ENCODE assay signal across 24 mouse cellular contexts in genomic region chr10:65182597-65182996, GRCm38 (mm10).
DNase-seq lines count a peak whose midpoint lies in the region; ATAC-seq and TF ChIP-seq lines count a peak whose summit lies in the region.
"Had no signal": no experiment of that assay in that cellular context is flagged by ENCODE, and none has a peak within 500 bp of the region (broad histone marks: within the 10 kb centered on the region; RNA-seq: fewer than 3 reads in every experiment).

No protein-coding gene starts in this region.

- H3K4me2 ChIP-seq in forebrain, embryonic 14.5 days (ENCODE audit: low read length) = no peak overlapping the region
- no peak overlapping the region for H3K4me2 ChIP-seq in forebrain, embryonic 12.5 days
- H3K4me2 ChIP-seq: embryonic facial prominence, embryonic 13.5 days; heart, embryonic 12.5 days; heart, embryonic 15.5 days; hindbrain, embryonic 13.5 days; intestine, embryonic 15.5 days had no signal

- H3K9ac ChIP-seq in forebrain, embryonic 14.5 days (ENCODE audit: low read length) = no peak overlapping the region
- H3K9ac ChIP-seq in forebrain, embryonic 12.5 days = no peak overlapping the region
- H3K9ac ChIP-seq: embryonic facial prominence, embryonic 13.5 days; heart, embryonic 12.5 days; heart, embryonic 15.5 days; hindbrain, embryonic 13.5 days; intestine, embryonic 15.5 days had no signal

- TF ChIP-seq POLR2A in brain, embryonic 14.5 days (IDR thresholded peaks at IDR 0.05; ENCODE audit: borderline replicate concordance, extremely low read depth, insufficient read depth, insufficient read length, poor library complexity, severe bottlenecking) = no peak

- H3K27ac ChIP-seq in forebrain, embryonic 14.5 days (ENCODE audit: low read depth, low read length) = no peak overlapping the region
- H3K27ac ChIP-seq in forebrain, embryonic 12.5 days = no peak overlapping the region
- H3K27ac ChIP-seq: embryonic facial prominence, embryonic 13.5 days; heart, embryonic 15.5 days; hindbrain, embryonic 10.5 days; hindbrain, embryonic 13.5 days; intestine, embryonic 15.5 days had no signal

- 80% methylated on average over 1 of the region's 1 CpGs for WGBS in forebrain, embryonic 14.5 days
- 64% methylated on average over 1 of the region's 1 CpGs for WGBS in forebrain, embryonic 12.5 days

- H3K4me1 ChIP-seq in forebrain, embryonic 14.5 days (ENCODE audit: control insufficient read depth, insufficient read depth, low read length) = no peaks in the 10 kb centered on the region
- no peaks in the 10 kb centered on the region for H3K4me1 ChIP-seq in forebrain, embryonic 12.5 days
- H3K4me1 ChIP-seq: embryonic facial prominence, embryonic 13.5 days; heart, embryonic 12.5 days; heart, embryonic 15.5 days; hindbrain, embryonic 10.5 days; hindbrain, embryonic 13.5 days; intestine, embryonic 15.5 days had no signal

- DNase-seq in forebrain, embryonic 14.5 days (ENCODE audit: low spot score) = peak; percentile 29
- peak; percentile 5 for DNase-seq in brain, adult 2 months (ENCODE audit: low read depth, low spot score)
- peak; percentile 35 for DNase-seq in brain, embryonic 14.5 days (ENCODE audit: low read depth)
- DNase-seq in spleen, postnatal 4 days (ENCODE audit: low spot score in 2 of 2) = no peak
- DNase-seq in embryo, embryonic 10.5 days (ENCODE audit: low spot score) = no peak
- DNase-seq: adrenal gland, adult 2 months; adrenal gland, postnatal 14 days; cerebellum, adult 18-20 months; cerebellum, adult 9-10 months; cerebellum, postnatal 14 days; gastrocnemius, postnatal 36 days; heart, postnatal 10 days; heart, postnatal 36 days; kidney, adult 11 months; kidney, adult 8-10 months had no signal

- no peak overlapping the region for H3K4me3 ChIP-seq in forebrain, embryonic 14.5 days (ENCODE audit: low read depth, low read length)
- no peak overlapping the region for H3K4me3 ChIP-seq in forebrain, embryonic 12.5 days (replicated peaks)
- H3K4me3 ChIP-seq: embryonic facial prominence, embryonic 13.5 days; heart, embryonic 12.5 days; heart, embryonic 15.5 days; hindbrain, embryonic 10.5 days; hindbrain, embryonic 13.5 days; intestine, embryonic 15.5 days had no signal

- ATAC-seq in forebrain, embryonic 14.5 days = no peak
- ATAC-seq in forebrain, embryonic 12.5 days (ENCODE audit: low FRiP score) = no peak
- ATAC-seq: CD4-positive, CD25-positive, alpha-beta regulatory T cell, adult 4 months; hindbrain, embryonic 16.5 days; intestine, embryonic 15.5 days had no signal

- no peaks in the 10 kb centered on the region for H3K9me3 ChIP-seq in forebrain, embryonic 14.5 days (replicated peaks; ENCODE audit: control insufficient read depth, low read length)
- H3K9me3 ChIP-seq in forebrain, embryonic 12.5 days = no peaks in the 10 kb centered on the region
- H3K9me3 ChIP-seq: embryonic facial prominence, embryonic 13.5 days; heart, embryonic 12.5 days; heart, embryonic 15.5 days; hindbrain, embryonic 10.5 days; hindbrain, embryonic 13.5 days; intestine, embryonic 15.5 days had no signal

- H3K27me3 ChIP-seq in forebrain, embryonic 14.5 days (replicated peaks; ENCODE audit: control insufficient read depth, insufficient read depth, low read length) = no peaks in the 10 kb centered on the region
- no peaks in the 10 kb centered on the region for H3K27me3 ChIP-seq in forebrain, embryonic 12.5 days
- H3K27me3 ChIP-seq: embryonic facial prominence, embryonic 13.5 days; heart, embryonic 12.5 days; heart, embryonic 15.5 days; hindbrain, embryonic 13.5 days; intestine, embryonic 15.5 days had no signal

- H3K36me3 ChIP-seq in forebrain, embryonic 14.5 days (ENCODE audit: control insufficient read depth, insufficient read depth, low read length) = no peaks in the 10 kb centered on the region
- H3K36me3 ChIP-seq in forebrain, embryonic 12.5 days (replicated peaks) = no peaks in the 10 kb centered on the region
- H3K36me3 ChIP-seq: embryonic facial prominence, embryonic 13.5 days; heart, embryonic 12.5 days; heart, embryonic 15.5 days; hindbrain, embryonic 10.5 days; hindbrain, embryonic 13.5 days; intestine, embryonic 15.5 days had no signal

- TF ChIP-seq CTCF in brain, embryonic 14.5 days (IDR thresholded peaks at IDR 0.05; ENCODE audit: borderline replicate concordance, extremely low read depth, insufficient read depth, insufficient read length) = no peak

Comparison
In these comparisons a context has a peak if more than half of its experiments do, and no peak if none do; other contexts are left out.
1. DNase-seq: peak in forebrain, embryonic 14.5 days (single experiment), brain, adult 2 months (single experiment) and brain, embryonic 14.5 days (single experiment); none in spleen, postnatal 4 days (0 of 2) and embryo, embryonic 10.5 days (single experiment).